Mouse (Mus musculus): ENCODE measurements around the gene Akt2. TPM values are rescaled to one million over a fixed set of nuclear protein-coding genes. Genes with fewer than 3 reads are reported as not detected.

Gene Akt2
- total RNA-seq, 2 experiments from 2014 or later: 135 to 142 TPM

GRCm38 (mm10) chr7:27580380-27581174 is 10.8 kb upstream of the Akt2 start:
- DNase-seq: no peak
- intact Hi-C loops (cut with DNase I): no loop called here

DNA sequence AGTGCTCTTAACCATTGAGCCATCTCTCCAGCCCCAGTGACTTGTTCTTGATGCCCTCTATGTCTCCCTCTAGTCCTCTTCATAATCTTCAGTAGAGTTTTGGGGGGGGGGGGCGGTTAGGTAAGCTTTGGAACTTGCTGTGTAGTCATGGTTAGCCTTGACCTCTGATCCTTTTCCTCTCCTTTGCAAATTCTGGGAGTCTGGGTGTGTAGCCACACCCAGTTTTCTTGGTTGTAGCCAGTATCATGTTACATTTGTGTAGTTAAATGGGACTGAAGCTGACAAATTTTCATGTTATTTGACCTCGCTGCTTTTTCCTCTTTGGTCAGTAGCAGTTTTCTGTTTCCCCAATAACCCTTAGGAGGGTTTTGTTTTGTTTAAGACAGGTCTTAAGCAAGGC is 4.5 kb upstream of the Akt2 start:
- intact Hi-C loops (cut with DNase I): no loop called here
- DNase-seq: no peak

DNA sequence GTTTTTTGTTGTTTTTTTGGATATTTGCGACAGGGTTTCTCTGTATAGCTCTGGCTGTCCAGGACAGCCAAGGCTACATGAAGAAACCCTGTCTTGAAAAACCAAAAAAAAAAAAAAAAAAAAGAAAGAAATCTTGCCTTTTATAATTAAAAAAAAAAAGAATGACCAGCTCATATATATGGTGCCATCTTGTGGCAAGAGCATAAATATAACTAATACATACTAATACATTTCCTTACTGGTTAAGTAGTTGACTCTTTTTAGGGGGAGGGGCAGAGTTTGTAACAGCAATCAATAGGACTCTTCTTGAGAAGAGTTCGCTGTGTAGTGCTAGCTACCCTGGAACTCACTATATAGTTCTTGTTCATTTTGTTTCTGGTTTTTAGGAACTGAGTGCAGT is 3.6 kb upstream of the Akt2 start:
- no peak for DNase-seq
- intact Hi-C loops (cut with DNase I): no loop called here

DNA sequence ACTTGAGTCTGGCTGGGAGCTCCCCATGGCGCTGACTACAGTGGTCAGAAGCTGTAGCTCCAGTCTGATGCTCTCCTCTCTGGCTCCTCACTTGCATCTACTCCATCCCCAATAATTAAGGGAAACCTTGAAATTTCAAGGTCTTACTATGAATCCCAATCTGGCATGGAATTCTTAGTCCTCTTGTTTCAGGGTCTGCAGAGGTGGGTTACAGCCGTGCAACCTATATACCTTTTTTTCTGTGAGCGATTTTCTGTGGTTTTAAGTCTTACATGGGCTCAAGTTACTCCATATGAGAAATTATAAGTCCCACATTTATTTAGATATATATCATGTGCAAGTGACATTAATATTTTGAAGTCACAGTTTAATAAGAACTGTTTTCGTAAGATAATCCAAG is 1.3 kb upstream of the Akt2 start:
- no peak for DNase-seq
- intact Hi-C loops (cut with DNase I): no loop called here

- intact Hi-C loops (cut with DNase I): no loop called here
- DNase-seq: no peak
Measured at GRCm38 (mm10) chr7:27590566-27591213, 662 bp upstream of the Akt2 start.

DNA sequence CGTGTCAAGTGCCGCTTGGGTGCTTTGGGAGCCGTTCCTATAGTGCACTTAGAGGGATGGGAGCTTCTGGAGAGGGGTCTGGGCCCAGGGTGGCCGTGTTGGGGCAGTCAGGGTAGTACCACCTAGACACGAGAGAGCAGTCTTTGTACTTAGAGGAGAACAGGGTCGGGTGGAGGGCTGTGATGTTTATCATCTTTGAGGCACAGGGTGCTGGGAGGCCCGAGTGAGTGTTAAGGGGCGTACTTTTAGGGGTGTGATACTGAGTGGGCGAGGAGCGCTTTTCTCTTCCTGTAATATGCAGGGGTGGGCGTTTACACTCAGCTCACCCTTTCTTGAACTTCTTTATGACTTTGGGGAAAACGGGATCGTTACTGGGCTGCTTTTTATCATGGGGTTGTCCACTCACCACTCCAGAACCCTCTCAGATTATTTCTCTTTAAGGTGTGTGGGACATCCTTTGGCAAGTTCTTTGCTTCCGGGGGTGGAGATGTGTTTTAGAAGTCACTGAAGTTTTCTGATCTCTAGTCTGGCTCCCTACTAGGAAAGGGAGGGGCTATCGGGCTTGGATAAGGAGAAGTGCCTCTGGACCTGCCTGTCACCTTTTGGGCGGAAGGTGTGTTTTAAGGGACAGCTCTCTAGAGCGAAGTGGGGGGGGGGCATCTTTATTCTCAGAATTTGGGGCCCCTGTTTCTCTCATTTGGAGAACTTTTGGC is 1.0 kb downstream of the Akt2 start:
- intact Hi-C loops (cut with DNase I): no loop called here
- no peak for DNase-seq

- intact Hi-C loops (cut with DNase I): no loop called here
- no peak for DNase-seq
Measured at GRCm38 (mm10) chr7:27592934-27593645, 1.7 kb downstream of the Akt2 start.

- intact Hi-C loops (cut with DNase I): no loop called here
- DNase-seq: peak in 1 of 2 experiments; percentile 58
Measured at GRCm38 (mm10) chr7:27596586-27597503, 5.5 kb downstream of the Akt2 start.

DNA sequence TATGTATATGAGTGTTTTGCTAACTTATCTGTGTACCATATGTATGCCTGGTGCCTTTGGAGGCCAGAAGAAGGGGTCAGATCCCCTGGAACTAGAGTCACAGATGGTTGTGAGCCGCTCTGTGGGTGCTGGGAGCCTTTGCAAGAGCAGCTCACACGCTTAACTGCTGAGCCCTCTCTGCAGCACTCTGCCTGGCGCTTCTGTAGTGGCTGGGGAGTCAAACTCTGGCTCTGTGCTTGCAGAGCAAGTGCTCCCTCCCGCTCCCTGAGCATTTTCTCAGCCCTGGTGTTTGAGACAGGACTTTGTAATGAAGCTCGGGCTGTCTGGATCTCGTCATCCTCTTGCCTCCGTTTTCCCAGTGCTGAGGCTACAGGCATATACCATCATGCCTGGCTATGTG is 6.7 kb downstream of the Akt2 start:
- intact Hi-C loops (cut with DNase I): no loop called here
- no peak for DNase-seq

DNA sequence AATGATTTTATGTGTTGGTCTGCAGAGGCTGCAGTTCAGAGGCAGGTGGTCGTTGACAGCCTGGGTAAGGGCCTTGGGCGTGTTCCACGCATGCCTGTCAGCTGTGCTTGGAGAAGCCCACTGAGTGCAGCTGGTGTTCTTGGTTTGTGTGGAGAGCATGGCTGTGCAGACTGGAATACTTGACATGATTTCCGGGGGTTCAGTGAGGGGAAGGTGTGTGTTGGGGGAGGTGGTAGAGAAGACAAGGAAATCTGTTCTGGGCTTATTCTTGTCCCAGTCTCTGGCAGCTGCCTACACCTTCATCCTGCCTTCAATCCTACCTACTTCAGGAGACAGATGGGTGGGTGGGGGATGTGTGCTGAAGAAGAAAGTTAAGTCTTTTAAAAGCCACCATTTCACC is 10.3 kb downstream of the Akt2 start:
- intact Hi-C loops (cut with DNase I): no loop called here
- no peak for DNase-seq

DNA sequence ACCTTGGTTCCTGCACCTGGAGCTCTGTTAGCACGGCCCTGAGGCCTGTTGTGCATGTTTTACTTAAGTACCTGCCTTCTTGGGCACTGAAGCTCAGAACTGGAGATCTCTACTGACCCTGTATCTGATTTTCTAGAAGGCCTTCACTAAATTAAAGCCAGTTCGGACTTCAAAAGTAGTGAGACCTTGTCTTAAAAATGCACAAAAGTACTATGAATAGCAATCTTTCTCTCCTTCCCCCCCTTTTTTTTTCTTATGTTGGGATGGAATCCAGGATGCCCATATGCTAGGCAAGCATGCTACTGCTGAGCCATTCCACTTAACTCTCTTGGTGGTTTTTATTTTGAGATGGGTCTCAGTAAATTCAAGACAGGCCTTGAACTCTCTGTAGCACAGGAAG is 10.8 kb downstream of the Akt2 start:
- DNase-seq: no peak
- intact Hi-C loops (cut with DNase I): no loop called here

DNA sequence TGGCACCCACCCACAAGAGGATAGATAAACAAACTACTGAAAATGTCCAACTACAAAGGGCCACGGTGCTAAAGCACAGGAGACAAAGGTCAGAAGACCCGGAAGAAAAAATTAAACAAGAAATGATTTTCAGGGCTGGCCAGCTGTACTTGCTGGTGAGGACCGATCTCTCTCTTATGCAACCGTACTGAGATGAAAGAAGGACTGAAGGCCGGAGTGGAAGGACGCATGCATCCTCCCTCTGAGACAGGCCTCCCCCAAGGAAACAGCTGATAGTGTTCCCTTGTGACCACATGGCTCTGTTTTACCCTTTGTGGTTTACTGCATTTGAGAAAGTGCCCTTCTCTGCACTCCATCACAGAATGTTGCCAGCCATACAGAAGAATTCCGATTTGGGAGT is 11.5 kb downstream of the Akt2 start:
- no peak for DNase-seq
- intact Hi-C loops (cut with DNase I): no loop called here

DNA sequence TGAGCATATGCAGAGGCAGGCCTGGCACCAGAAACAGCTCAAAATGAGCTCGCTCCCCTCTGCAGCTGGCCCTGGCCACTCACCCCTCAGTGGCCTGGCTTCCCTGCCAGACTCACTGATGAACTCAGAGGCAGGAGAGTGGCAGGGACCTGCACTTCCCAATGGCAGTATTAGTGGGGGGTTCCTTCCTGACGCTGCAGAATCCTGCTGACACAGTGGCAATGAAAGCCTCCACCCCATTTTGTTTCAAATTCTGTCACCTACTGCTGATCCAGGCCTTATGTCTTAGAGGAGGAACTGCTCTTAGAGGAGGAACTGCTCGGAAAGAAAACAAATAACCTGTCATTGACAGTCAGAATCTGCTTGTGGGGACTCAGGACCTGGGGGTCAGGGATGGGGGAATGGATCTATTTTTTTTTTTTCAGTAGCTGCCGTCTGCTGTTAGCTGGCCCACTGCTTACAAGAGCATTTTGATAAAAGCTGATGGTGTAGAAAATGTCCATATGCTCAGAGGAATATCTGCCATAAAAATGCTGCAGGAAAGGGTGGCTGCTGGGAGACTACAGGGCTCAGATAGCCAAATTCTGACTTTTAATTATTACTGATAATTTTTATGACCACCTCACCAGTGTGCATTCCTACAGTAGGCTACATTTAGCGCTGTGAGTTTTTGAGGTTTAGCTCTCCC is 13.5 kb downstream of the Akt2 start:
- intact Hi-C loops (cut with DNase I): no loop called here
- DNase-seq: no peak

GRCm38 (mm10) chr7:27605499-27606285 is 14.3 kb downstream of the Akt2 start:
- DNase-seq: peak; percentile 55 to 76
- intact Hi-C loops (cut with DNase I): no loop called here

- DNase-seq: no peak
- intact Hi-C loops (cut with DNase I): no loop called here
Measured at GRCm38 (mm10) chr7:27606481-27607254, 15.3 kb downstream of the Akt2 start.

GRCm38 (mm10) chr7:27607580-27607979 is 16.2 kb downstream of the Akt2 start:
- peak; percentile 77 to 84 for DNase-seq
- intact Hi-C loops (cut with DNase I): no loop called here

- intact Hi-C loops (cut with DNase I): no loop called here
- no peak for DNase-seq
Measured at GRCm38 (mm10) chr7:27608130-27608529, 16.8 kb downstream of the Akt2 start.

- DNase-seq: no peak
- intact Hi-C loops (cut with DNase I): no loop called here
Measured at GRCm38 (mm10) chr7:27609285-27609684, 17.9 kb downstream of the Akt2 start.

All from gastrocnemius, postnatal 36 days (tissue).